Mouse (Mus musculus) midbrain, embryonic 14.5 days (tissue): ENCODE data around the gene Smco1. TPM values are rescaled to one million over a fixed set of nuclear protein-coding genes. Genes with fewer than 3 reads are reported as not detected.
"Not testable (repeated sequence)": the region's sequence is repeated elsewhere in the genome, so short reads cannot be mapped to it uniquely, and the experiment has no call there.

Experiments
- ATAC-seq: fragments of 200-750 bp; cut with Nextera tagmentation; 2 replicates; pipeline ENCODE4 v1.8.0; 2017; ENCODE audit warnings: moderate number of reproducible peaks, moderate library complexity; ENCODE audit not compliant: low FRiP score, low TSS enrichment
- DNase-seq: peaks from one replicate; pipeline ENCODE4 v3.0.0-alpha.2; 2015
- H3K27ac ChIP-seq: fragments of 300-500 bp; sonication (generic); replicated peaks from 2 replicates; pipeline ENCODE4 v1.5.1; 2014; ENCODE audit warnings: mild to moderate bottlenecking, low read depth, low read length, moderate library complexity
- H3K27me3 ChIP-seq: fragments of 300-500 bp; sonication (generic); 2 replicates; pipeline ENCODE4 v1.6.1; 2014; ENCODE audit warnings: low read length, control low read depth, mixed read lengths; ENCODE audit not compliant: control insufficient read depth, insufficient read depth
- H3K36me3 ChIP-seq: fragments of 300-500 bp; sonication (generic); 2 replicates; pipeline ENCODE4 v1.6.1; 2014; ENCODE audit warnings: low read length, control low read depth; ENCODE audit not compliant: control insufficient read depth, insufficient read depth
- H3K4me1 ChIP-seq: fragments of 300-500 bp; sonication (generic); 2 replicates; pipeline ENCODE4 v1.6.1; 2014; ENCODE audit warnings: mild to moderate bottlenecking, antibody characterized with exemption, low read length, control low read depth; ENCODE audit not compliant: control insufficient read depth, insufficient read depth
- H3K4me2 ChIP-seq: fragments of 300-500 bp; sonication (generic); 2 replicates; pipeline ENCODE4 v1.6.1; 2014; ENCODE audit warnings: mild to moderate bottlenecking, low read length, moderate library complexity
- H3K4me3 ChIP-seq: fragments of 300-500 bp; sonication (generic); replicated peaks from 2 replicates; pipeline ENCODE4 v1.5.1; 2014; ENCODE audit warnings: low read depth, low read length
- H3K9ac ChIP-seq: fragments of 300-500 bp; sonication (generic); replicated peaks from 2 replicates; pipeline ENCODE4 v1.6.1; 2014; ENCODE audit warnings: mild to moderate bottlenecking, low read length, moderate library complexity
- H3K9me3 ChIP-seq: fragments of 300-500 bp; sonication (generic); 2 replicates; pipeline ENCODE4 v1.6.1; 2016; ENCODE audit warnings: low read length, control low read depth, mixed read lengths; ENCODE audit not compliant: control insufficient read depth
- WGBS: fragments of 180-500 bp; shearing (Covaris S2); extraction: QIAGEN DNeasy Blood & Tissue Kit; methylation state at CpG from one replicate; pipeline ENCODE4 v1.1.7; 2014; 5-methylcytosine and 5-hydroxymethylcytosine counted together
- polyA plus RNA-seq: library from polyadenylated mRNA; unstranded; fragments of >200 nt; fragmentation: Nextera tagmentation; extraction: Ambion mirVana; gene quantifications from 2 replicates; pipeline ENCODE4 v1.2.1, GENCODE M21; 2014

Smco1 gene
- not detected in 2 replicates for polyA plus RNA-seq

GRCm38 (mm10) chr16:32271291-32271690, at the start of gene Smco1:
Gene Smco1, plus strand, starts transcription at chr16:32271468.
- ATAC-seq: no peak

GRCm38 (mm10) chr16:32221803-32222202, 49.5 kb upstream of the Smco1 start:
- Histone ChIP-seq H3K4me3 (no peak overlapping the region), H3K4me1 (no peaks in the 10 kb centered on the region), H3K9me3 (no peaks in the 10 kb centered on the region), H3K4me2 (no peak overlapping the region), H3K27ac (no peak overlapping the region), H3K27me3 (no peaks in the 10 kb centered on the region), H3K9ac (no peak overlapping the region), H3K36me3 (no peaks in the 10 kb centered on the region)
- no peak for ATAC-seq
- DNase-seq: no peak
- WGBS: 86% methylated on average over 4 of the region's 4 CpGs

More at GRCm38 (mm10) chr16:32271291-32271690, at the start of gene Smco1:
- no peaks in the 10 kb centered on the region for H3K36me3 ChIP-seq
- H3K27ac ChIP-seq: no peak within 1 kb of the TSS
- H3K9me3 ChIP-seq: 0 out of 2 replicates have a peak, but pooled peaks cover 3% of the 10 kb centered on the region
- H3K4me3 ChIP-seq: no peak within 1 kb of the TSS
- DNase-seq: no peak
- WGBS: 90% methylated on average over 11 of the region's 11 CpGs
- no peak within 1 kb of the TSS for H3K4me2 ChIP-seq
- no peaks in the 10 kb centered on the region for H3K4me1 ChIP-seq
- no peaks in the 10 kb centered on the region for H3K27me3 ChIP-seq
- no peak within 1 kb of the TSS for H3K9ac ChIP-seq

GRCm38 (mm10) chr16:32222399-32222798, 48.9 kb upstream of the Smco1 start:
- H3K9ac ChIP-seq: no peak overlapping the region
- no peak overlapping the region for H3K27ac ChIP-seq
- H3K27me3 ChIP-seq: no peaks in the 10 kb centered on the region
- DNase-seq (no peak), ATAC-seq (no peak)
- no peaks in the 10 kb centered on the region for H3K9me3 ChIP-seq
- no peaks in the 10 kb centered on the region for H3K4me1 ChIP-seq
- no peak overlapping the region for H3K4me2 ChIP-seq
- H3K4me3 ChIP-seq: no peak overlapping the region
- H3K36me3 ChIP-seq: no peaks in the 10 kb centered on the region

GRCm38 (mm10) chr16:32232050-32232449, 39.2 kb upstream of the Smco1 start:
- ATAC-seq, H3K27me3 ChIP-seq, H3K4me3 ChIP-seq, H3K9ac ChIP-seq, DNase-seq, H3K4me2 ChIP-seq, H3K9me3 ChIP-seq, H3K4me1 ChIP-seq, H3K27ac ChIP-seq: not testable (repeated sequence)
- peaks cover 38% of the 10 kb centered on the region for H3K36me3 ChIP-seq
- 79% methylated on average over 3 of the region's 3 CpGs for WGBS

GRCm38 (mm10) chr16:32237930-32238680, 33.2 kb upstream of the Smco1 start:
- no peak overlapping the region for H3K4me2 ChIP-seq
- H3K9ac ChIP-seq: no peak overlapping the region
- H3K27ac ChIP-seq: no peak overlapping the region
- ATAC-seq (no peak), DNase-seq (no peak)
- H3K9me3 ChIP-seq: no peaks in the 10 kb centered on the region
- H3K27me3 ChIP-seq: no peaks in the 10 kb centered on the region
- H3K36me3 ChIP-seq: peaks cover 30% of the 10 kb centered on the region
- no peak overlapping the region for H3K4me3 ChIP-seq
- H3K4me1 ChIP-seq: no peaks in the 10 kb centered on the region
- WGBS: 93% methylated on average over 19 of the region's 19 CpGs

GRCm38 (mm10) chr16:32239428-32240312, 31.6 kb upstream of the Smco1 start:
- DNase-seq: no peak

GRCm38 (mm10) chr16:32243901-32244300, 27.4 kb upstream of the Smco1 start:
- no peak overlapping the region for H3K9ac ChIP-seq
- DNase-seq (no peak), ATAC-seq (no peak)
- no peak overlapping the region for H3K4me2 ChIP-seq
- H3K4me1 ChIP-seq: peaks cover 17% of the 10 kb centered on the region
- no peak overlapping the region for H3K27ac ChIP-seq
- no peaks in the 10 kb centered on the region for H3K9me3 ChIP-seq
- no peaks in the 10 kb centered on the region for H3K36me3 ChIP-seq
- WGBS: 92% methylated on average over 3 of the region's 3 CpGs
- no peak overlapping the region for H3K4me3 ChIP-seq
- no peaks in the 10 kb centered on the region for H3K27me3 ChIP-seq

More at GRCm38 (mm10) chr16:32239428-32240312, 31.6 kb upstream of the Smco1 start:
- Histone ChIP-seq H3K9ac (no peak overlapping the region), H3K36me3 (peaks cover 16% of the 10 kb centered on the region), H3K9me3 (no peaks in the 10 kb centered on the region), H3K27ac (no peak overlapping the region), H3K4me2 (no peak overlapping the region), H3K4me3 (no peak overlapping the region), H3K4me1 (peaks cover 2% of the 10 kb centered on the region; the same call in 1 of the 2 replicates), H3K27me3 (no peaks in the 10 kb centered on the region)
- 92% methylated on average over 2 of the region's 2 CpGs for WGBS
- ATAC-seq: no peak

- DNase-seq (peak; percentile 54), ATAC-seq (no peak; the same call in 1 of the 2 replicates)
- under 1% methylated on average over 38 of the region's 41 CpGs for WGBS
- Histone ChIP-seq H3K27me3 (no peaks in the 10 kb centered on the region), H3K27ac (peak overlapping the region; percentile 93), H3K4me2 (peak overlapping the region; percentile 81), H3K4me3 (peak overlapping the region; percentile 76), H3K9ac (peak overlapping the region; percentile 88), H3K36me3 (no peaks in the 10 kb centered on the region), H3K4me1 (peaks cover 17% of the 10 kb centered on the region), H3K9me3 (no peaks in the 10 kb centered on the region)
Measured at GRCm38 (mm10) chr16:32246351-32246791, 24.9 kb upstream of the Smco1 start.
